Mouse (Mus musculus): ENCODE measurements around the gene Ctdsp2. TPM values are rescaled to one million over a fixed set of nuclear protein-coding genes. Genes with fewer than 3 reads are reported as not detected.

Ctdsp2 gene
- total RNA-seq, 4 experiments from 2014 or later: 140 to 170 (median 157) TPM

DNA sequence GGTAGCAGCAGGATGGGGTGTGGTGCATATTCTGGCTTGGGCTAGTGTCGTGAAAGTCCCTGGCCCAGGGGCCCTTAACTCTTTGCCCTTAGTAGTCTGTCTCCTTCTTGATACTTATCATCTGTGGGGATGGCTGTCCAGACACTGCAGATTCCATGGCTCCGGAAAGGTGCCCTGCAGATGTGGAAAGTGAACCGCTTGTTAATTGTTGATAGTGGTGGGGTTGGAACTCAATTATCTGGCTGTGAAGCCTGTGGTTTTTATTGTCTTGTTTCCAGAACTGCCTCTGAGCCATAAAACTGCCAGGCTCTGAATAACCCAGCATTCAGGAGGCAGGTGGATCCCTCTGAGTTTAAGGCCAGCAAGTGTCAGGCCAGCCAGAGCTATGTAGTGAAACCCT lies 13.2 kb downstream of the Ctdsp2 start:
- no peak for DNase-seq

DNA sequence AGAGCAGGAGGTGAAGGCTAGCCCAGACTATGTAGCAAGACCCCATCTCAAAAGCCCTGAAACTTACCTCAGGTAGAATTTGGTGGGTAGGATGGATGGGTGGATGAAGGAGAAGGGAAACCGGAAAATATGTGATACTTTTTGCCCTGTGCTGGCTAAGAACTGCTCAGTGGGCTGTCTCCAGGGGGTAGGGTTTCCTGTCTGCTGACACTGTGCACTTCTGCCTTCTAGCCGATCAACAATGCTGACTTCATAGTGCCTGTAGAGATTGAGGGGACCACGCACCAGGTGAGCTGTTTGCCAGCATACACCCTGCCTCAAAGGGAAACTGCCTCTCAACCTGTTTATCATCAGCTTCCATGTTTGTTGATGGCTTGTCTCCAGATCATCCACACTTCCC lies 15.1 kb downstream of the Ctdsp2 start:
- DNase-seq: no peak

GRCm38 (mm10) chr10:126997340-126998113 lies 19.0 kb downstream of the Ctdsp2 start:
- no peak for DNase-seq

DNA sequence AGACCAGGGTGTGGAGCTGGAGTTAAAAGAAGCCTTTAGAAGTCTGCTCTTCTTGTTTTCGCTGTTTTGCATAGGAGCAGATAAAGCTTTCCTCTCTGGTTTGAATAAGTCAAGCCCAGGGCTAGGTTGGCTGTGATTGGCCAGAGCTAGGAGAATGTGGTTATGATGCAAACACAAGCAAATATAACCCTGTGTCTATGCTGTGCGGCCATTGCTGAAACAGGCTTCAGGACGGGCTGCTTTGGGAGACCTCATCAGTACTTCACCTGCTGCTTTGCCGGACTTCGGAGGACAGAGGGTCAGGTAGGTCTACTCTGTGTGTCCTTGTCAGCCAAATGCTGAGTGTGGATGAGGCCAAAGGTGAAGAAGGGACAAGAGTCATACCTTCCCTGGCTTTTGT lies 22.0 kb downstream of the Ctdsp2 start, which contains the start of gene Avil:
Avil (plus strand) TSS at position 181 of the 400 bp plus-strand sequence.
- no peak for DNase-seq

GRCm38 (mm10) chr10:127001297-127001696 lies 22.8 kb downstream of the Ctdsp2 start:
- DNase-seq: no peak

DNA sequence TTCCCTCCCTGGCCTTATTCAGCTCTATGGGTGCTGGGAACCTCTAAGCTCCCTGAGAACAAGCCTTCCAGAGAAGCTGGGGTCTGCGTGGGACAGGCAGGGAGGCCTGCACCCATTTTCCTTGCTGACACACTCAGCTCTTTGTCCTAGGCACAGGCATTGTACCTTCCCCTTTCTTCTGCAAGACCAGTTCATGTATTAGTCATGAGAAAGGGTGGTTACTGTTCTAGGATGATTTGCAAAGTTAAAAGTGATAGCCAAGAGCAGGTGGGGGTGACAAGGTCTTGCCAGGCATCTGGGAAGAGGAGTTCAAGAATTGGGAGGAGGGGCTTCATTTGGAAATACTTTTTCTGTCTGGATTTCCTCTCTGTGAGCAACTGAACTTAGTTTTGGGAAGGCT lies 23.5 kb downstream of the Ctdsp2 start:
- DNase-seq: no peak

DNA sequence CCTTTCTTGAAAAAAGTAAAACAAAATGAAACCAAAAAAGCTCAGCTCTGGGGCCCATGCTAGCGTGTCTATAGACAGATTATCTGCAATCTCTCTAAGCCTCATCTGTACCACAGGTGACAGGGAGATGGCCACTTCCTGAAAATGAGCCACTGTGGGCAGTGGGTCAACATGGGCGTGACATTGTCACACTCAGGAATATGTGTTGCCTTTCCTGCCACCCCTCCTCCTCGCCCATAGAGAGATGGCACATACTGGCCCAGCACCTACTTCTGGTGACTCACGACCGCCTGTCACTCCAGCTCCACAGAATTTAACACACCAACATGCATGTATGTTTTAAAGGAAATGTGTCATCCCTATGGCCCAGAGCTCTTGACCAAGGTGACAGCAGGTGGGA lies 24.2 kb downstream of the Ctdsp2 start:
- no peak for DNase-seq

DNA sequence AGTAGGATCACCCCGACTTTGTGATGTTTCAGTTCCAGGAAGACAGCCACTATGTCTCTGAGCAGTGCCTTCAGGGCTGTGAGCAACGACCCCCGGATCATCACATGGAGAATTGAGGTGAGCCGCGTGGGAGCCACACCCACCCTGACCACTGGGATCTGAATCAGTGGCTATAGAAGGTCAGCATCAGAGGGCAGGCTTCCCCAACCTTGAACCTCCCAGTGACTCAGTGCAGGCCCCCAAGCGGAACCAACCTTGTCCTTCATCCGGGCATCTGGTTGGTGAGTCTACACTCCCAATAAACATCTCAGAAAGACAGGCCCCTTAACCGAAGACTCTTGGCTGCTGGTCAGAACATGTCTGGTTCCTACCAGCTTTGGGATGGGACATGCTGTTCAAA lies 24.8 kb downstream of the Ctdsp2 start:
- DNase-seq: peak; percentile 84

- DNase-seq: no peak
These were observed 25.3 kb downstream of the Ctdsp2 start for GRCm38 (mm10) chr10:127003806-127004205.

- DNase-seq: no peak
These were observed 38.0 kb downstream of the Ctdsp2 start for GRCm38 (mm10) chr10:127016488-127016887.

DNA sequence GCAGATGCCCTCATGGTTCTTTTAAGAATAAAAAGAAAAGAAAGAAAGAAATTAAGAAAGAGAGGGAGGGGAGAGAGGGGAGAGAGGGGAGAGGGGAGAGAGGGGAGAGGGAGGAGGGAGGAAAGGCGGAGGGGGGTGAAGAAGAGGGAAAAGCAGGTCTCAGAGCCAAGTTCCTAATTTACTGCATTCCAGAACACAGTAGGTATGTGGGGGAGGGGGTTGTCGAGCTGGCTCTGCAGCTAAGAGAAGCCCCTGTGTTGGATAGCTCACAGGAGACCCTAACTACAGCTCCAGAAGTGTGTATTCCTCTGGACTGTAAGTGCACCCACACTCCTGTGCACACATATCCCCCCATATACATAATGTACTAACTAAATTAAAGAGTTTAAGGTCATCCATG lies 38.6 kb downstream of the Ctdsp2 start:
- no peak for DNase-seq

- no peak for DNase-seq
These were observed 39.9 kb downstream of the Ctdsp2 start for GRCm38 (mm10) chr10:127018422-127018821.

GRCm38 (mm10) chr10:127030336-127031296 lies 52.1 kb downstream of the Ctdsp2 start, which contains the start of gene Tsfm:
Tsfm (minus strand) TSS chr10:127030840.
- peak; percentile 85 for DNase-seq

DNA sequence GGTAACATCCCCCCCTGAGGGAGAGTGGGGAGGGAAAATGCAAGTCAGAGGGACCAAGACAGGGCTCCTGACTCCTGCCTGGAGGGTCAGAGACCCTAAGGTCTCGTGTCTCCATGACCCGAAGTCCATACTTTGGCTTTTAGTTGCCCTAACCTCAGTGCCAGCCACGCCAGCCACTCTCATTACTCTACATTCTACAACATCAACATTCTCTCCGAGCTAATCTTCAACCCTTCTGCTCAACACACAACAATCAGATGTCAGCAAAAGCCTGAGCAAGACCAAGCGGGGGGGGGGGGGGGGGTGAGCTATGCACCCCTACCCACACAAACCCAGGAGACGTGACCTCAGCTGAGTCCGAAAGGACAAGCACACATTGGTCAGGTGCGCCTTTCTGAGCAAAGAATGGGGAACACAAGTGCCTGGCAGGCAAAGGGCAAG lies 54.8 kb downstream of the Ctdsp2 start:
- no peak for DNase-seq

GRCm38 (mm10) chr10:127036273-127036672 lies 57.8 kb downstream of the Ctdsp2 start:
- DNase-seq: no peak

- DNase-seq: no peak
These were observed 59.1 kb downstream of the Ctdsp2 start for GRCm38 (mm10) chr10:127037641-127038040.

- DNase-seq: no peak
These were observed 62.2 kb downstream of the Ctdsp2 start for GRCm38 (mm10) chr10:127040569-127041214.

DNA sequence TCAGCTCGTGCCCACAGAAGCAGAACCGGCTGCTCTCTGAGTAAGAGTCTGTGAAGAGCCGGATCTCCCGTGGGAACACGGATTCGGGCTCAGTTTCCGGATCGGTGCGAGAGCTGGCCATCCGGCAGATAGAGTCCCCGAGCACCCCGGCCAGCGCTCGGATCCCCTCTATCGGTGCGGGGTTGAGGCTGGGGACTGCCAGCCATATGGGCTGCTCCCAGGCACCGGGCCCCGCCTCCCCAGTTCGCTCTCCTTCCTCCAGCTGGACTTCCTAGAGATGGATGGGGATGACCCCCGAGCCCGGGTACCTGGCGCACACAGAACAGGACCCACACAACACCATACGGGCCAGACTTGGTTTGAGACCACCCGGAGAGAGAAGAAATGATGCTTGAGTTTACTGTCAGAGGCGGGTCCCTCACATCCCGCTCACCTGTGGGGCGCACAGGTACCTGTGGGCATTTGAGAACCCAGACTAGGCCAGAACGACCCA lies 62.8 kb downstream of the Ctdsp2 start, which contains the start of the genes Mettl1 and Eef1akmt3:
Mettl1 (plus strand) TSS at position 141 of the 493 bp plus-strand sequence.
Eef1akmt3 (minus strand) TSS at position 240 of the 493 bp plus-strand sequence.
- DNase-seq: peak; percentile 41

- DNase-seq: peak; percentile 75
These were observed 63.3 kb downstream of the Ctdsp2 start for GRCm38 (mm10) chr10:127041774-127042338.

- no peak for DNase-seq
These were observed 64.1 kb downstream of the Ctdsp2 start for GRCm38 (mm10) chr10:127042468-127043115.

GRCm38 (mm10) chr10:127043187-127043586 lies 64.7 kb downstream of the Ctdsp2 start:
- DNase-seq: no peak

All from adrenal gland, adult 8-10 months (tissue).